Mouse (Mus musculus): ENCODE data around the gene Mto1. TPM values are rescaled to one million over a fixed set of nuclear protein-coding genes. Genes with fewer than 3 reads are reported as not detected.

Mto1 gene
- polyA plus RNA-seq, 1 experiment from 2014 or later: 23.8 TPM

DNA sequence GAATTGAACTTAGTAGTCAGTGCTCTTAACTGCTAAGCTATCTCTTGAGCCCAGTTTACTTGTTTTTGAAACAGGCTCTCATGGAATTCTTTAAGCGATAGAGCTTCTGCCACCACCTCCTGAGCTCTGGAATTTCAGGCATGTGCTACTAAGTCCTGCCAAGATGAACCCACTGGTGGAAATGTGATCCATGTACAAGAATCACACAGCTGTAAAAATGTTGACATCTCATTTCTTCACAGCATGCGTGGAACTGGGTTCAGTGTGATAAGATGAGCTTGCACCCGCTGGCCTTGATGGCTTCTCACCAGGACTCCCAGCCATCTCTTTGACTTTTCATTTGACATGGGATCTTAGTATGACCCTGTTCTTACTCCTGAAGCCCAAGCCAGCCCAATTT lies 52.4 kb downstream of the Mto1 start:
- Histone ChIP-seq H3K4me1 (peaks cover 29% of the 10 kb centered on the region), H3K36me3 (replicated peaks) (no peaks in the 10 kb centered on the region), H3K9me3 (no peaks in the 10 kb centered on the region), H3K27me3 (replicated peaks; ENCODE audit: low read depth, poor library complexity, severe bottlenecking) (no peaks in the 10 kb centered on the region), H3K27ac (replicated peaks) (no peak overlapping the region), H3K4me3 (no peak overlapping the region)
- 63% methylated on average over 3 of the region's 3 CpGs for WGBS
- DNase-seq (ENCODE audit: low spot score): no peak

DNA sequence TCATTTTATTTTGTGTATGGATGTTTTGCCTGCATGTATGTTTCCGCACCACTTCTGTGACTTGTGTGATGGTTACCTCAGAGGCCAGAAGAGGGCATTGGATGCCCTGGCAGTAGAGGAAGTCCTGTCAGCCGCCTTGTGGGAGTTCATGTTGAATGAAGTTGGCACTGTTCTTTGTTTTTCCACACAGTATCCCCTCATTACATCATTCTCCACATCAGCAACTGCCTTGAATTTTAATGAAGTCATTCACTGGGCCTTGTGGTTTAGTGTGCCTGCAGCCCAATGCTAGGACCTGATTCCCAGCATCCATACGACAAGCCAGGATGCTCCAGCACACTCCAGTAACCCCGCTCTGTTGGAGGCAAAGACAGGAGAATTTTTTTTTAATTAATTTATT lies 53.3 kb downstream of the Mto1 start:
- H3K27me3 ChIP-seq (replicated peaks; ENCODE audit: low read depth, poor library complexity, severe bottlenecking): no peaks in the 10 kb centered on the region
- peaks cover 34% of the 10 kb centered on the region for H3K4me1 ChIP-seq
- H3K27ac ChIP-seq (replicated peaks): no peak overlapping the region
- no peaks in the 10 kb centered on the region for H3K9me3 ChIP-seq
- H3K4me3 ChIP-seq: no peak overlapping the region
- no peaks in the 10 kb centered on the region for H3K36me3 ChIP-seq (replicated peaks)
- WGBS: 82% methylated on average over 4 of the region's 4 CpGs
- no peak for DNase-seq (ENCODE audit: low spot score)

DNA sequence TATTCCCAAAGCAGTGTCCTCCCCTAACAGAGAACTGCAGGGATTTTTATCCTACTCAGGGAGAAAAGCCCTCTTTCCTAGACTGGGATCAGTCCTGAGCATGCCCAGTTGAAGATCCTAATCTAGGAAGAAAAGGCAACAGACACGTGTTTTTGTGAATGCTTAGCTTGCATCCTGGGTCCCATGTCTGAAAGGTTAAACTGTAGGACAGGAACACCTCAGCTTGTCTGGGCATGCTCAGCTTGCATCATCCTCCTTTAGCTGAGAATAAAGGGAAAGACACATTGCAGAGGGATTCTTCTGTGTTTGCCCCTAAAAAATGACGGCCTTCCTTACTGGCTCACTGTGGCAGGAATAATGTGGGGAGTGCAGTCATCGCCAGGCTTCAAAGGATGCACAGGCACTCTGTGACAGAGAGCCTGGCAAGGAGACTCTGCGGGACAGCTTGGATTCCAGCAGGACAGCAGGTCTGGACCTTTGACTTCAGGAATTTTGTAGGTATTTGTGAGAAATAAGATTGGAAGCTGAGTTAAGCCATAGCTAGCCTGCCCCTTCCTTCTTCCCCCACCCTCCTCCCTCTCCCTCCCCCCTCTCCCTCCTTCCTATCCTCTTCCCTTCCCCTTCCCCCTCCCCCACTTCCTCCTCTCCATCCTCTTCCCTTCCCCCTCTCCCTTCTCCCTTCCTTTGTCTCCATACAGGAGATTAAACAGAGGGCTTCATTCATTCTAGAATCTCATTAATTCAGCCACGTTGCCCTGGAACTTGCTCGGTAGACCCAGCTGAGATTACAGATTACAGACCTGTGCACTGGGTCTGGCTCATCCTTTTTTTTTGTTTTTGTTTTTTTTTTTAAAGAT lies 55.4 kb downstream of the Mto1 start:
- Histone ChIP-seq H3K4me1 (peaks cover 35% of the 10 kb centered on the region), H3K27ac (replicated peaks) (peak overlapping the region; percentile 92), H3K4me3 (peak overlapping the region; percentile 41), H3K27me3 (replicated peaks; ENCODE audit: low read depth, poor library complexity, severe bottlenecking) (no peaks in the 10 kb centered on the region), H3K9me3 (no peaks in the 10 kb centered on the region), H3K36me3 (replicated peaks) (no peaks in the 10 kb centered on the region)
- DNase-seq (ENCODE audit: low spot score): peak; percentile 67
- WGBS: 2% methylated on average over 6 of the region's 6 CpGs

DNA sequence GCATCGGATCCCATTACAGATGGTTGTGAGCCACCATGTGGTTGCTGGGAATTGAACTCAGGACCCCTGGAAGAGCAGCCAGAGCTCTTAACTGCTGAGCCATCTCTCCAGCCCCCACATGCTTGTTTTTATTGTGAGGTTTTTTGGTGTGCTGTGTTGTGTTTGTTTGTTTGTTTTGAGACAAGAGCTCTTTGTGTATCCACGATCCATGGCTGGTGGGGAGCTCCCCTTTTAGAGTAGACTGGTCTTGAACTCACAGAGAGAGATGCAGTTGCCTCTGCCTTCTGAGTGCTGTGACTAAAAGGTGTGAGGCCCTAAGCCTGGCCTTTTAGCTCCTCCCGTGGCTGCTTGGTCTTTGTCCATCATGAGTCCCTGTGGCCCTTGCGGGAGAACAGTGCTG lies 56.1 kb downstream of the Mto1 start:
- no peak for DNase-seq (ENCODE audit: low spot score)
- Histone ChIP-seq H3K36me3 (replicated peaks) (no peaks in the 10 kb centered on the region), H3K4me1 (peaks cover 35% of the 10 kb centered on the region), H3K27me3 (replicated peaks; ENCODE audit: low read depth, poor library complexity, severe bottlenecking) (no peaks in the 10 kb centered on the region), H3K4me3 (no peak overlapping the region), H3K27ac (replicated peaks) (peak overlapping the region; percentile 92), H3K9me3 (no peaks in the 10 kb centered on the region)
- 64% methylated on average over 4 of the region's 4 CpGs for WGBS

DNA sequence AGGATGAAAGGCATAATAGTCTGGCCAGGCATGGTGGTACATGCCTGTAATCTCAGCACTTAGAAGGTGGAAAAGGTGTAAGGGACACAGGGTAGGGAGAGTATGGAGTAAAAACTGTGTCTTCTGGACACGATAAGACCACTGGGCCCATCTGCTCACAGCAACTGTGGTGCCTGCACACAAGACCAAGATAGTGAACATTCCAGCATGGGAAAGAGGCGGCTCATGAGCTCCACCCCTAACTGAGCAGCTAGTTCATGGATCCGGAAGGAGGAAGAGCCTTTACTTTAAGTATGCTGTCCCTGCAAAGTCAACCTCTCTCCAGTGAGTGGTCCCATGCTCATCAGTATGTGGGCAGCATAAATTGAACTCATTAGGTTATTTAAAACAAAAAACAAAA lies 56.7 kb downstream of the Mto1 start:
- peaks cover 35% of the 10 kb centered on the region for H3K4me1 ChIP-seq
- DNase-seq (ENCODE audit: low spot score): no peak
- no peak overlapping the region for H3K4me3 ChIP-seq
- WGBS: 82% methylated on average over 3 of the region's 3 CpGs
- H3K36me3 ChIP-seq (replicated peaks): no peaks in the 10 kb centered on the region
- H3K27ac ChIP-seq (replicated peaks): peak overlapping the region; percentile 92
- H3K27me3 ChIP-seq (replicated peaks; ENCODE audit: low read depth, poor library complexity, severe bottlenecking): no peaks in the 10 kb centered on the region
- H3K9me3 ChIP-seq: no peaks in the 10 kb centered on the region

DNA sequence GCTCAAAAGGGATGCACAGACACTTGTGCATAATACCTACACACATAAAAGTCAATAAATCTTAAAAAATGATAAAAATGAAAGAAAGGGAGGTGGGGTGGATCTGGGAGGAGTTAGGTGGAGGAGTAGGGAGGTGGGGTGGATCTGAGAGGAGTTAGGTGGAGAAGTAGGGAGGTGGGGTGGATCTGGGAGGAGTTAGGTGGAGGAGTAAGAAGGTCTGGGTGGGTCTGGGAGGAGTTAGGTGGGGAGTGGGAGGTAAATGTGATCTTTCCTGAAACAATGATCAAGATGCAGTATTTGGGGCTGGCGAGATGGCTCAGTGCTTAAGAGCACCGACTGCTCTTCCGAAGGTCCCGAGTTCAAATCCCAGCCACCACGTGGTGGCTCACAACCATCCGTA lies 57.2 kb downstream of the Mto1 start:
- no peak overlapping the region for H3K4me3 ChIP-seq
- H3K27ac ChIP-seq (replicated peaks): no peak overlapping the region
- WGBS: 95% methylated on average over 6 of the region's 6 CpGs
- H3K36me3 ChIP-seq (replicated peaks): no peaks in the 10 kb centered on the region
- DNase-seq (ENCODE audit: low spot score): no peak
- peaks cover 35% of the 10 kb centered on the region for H3K4me1 ChIP-seq
- no peaks in the 10 kb centered on the region for H3K9me3 ChIP-seq
- no peaks in the 10 kb centered on the region for H3K27me3 ChIP-seq (replicated peaks; ENCODE audit: low read depth, poor library complexity, severe bottlenecking)

DNA sequence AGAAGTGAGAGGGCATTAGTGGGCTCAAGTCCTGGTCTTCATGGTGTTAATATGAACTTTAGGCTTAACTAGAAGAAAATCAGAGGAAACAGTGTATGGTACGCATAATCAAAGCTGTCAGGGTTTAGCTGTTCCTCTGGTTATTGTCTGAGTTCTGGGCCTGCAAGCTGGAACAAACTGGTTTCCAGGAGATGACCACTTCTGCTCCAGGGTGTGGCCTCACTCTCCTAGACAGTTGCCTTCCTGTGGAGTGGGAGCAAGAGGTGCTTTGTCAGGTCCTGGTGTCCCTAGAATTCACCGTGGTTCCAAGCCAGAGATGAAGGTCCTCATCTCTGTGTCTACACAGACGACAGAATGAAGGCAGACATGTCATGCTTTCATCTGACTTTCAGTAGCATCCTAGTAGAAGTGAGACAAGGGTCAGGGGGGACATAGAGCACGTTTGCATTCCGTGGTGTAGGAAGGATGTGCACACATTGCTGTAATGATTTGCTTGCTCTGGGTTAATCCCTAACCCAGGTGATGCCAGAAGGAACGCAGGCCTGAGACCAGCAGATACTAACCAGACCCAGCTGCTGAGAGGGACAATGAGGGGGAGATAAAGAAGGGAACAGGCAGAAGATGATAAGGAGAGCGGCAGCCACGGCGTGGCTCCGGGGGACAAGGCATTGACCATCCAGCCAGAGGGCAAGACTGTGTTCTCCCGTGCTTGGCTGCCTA lies 58.2 kb downstream of the Mto1 start:
- Histone ChIP-seq H3K4me1 (peaks cover 35% of the 10 kb centered on the region), H3K36me3 (replicated peaks) (no peaks in the 10 kb centered on the region), H3K4me3 (no peak overlapping the region), H3K9me3 (no peaks in the 10 kb centered on the region), H3K27me3 (replicated peaks; ENCODE audit: low read depth, poor library complexity, severe bottlenecking) (no peaks in the 10 kb centered on the region), H3K27ac (replicated peaks) (no peak overlapping the region)
- 76% methylated on average over 11 of the region's 11 CpGs for WGBS
- DNase-seq (ENCODE audit: low spot score): no peak

DNA sequence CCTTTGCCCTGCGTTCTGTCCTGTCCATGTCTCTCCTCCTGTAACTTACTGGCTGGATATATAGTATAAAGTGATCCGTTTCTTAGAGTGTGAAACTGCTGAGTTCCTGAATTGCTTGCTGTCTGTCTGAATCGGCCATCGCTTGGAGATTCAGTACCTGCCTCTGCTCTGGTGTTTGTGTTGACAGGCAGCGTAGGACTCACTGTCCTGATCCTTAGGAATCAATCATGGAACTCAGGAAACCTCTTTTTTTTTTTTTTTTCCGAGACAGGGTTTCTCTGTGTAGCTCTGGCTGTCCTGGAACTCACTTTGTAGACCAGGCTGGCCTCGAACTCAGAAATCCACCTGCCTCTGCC lies 58.7 kb downstream of the Mto1 start:
- Histone ChIP-seq H3K36me3 (replicated peaks) (no peaks in the 10 kb centered on the region), H3K4me3 (no peak overlapping the region), H3K27me3 (replicated peaks; ENCODE audit: low read depth, poor library complexity, severe bottlenecking) (no peaks in the 10 kb centered on the region), H3K27ac (replicated peaks) (no peak overlapping the region), H3K4me1 (peaks cover 35% of the 10 kb centered on the region), H3K9me3 (0 out of 2 replicates have a peak, but pooled peaks cover 2% of the 10 kb centered on the region)
- DNase-seq (ENCODE audit: low spot score): no peak
- WGBS: 84% methylated on average over 7 of the region's 7 CpGs

DNA sequence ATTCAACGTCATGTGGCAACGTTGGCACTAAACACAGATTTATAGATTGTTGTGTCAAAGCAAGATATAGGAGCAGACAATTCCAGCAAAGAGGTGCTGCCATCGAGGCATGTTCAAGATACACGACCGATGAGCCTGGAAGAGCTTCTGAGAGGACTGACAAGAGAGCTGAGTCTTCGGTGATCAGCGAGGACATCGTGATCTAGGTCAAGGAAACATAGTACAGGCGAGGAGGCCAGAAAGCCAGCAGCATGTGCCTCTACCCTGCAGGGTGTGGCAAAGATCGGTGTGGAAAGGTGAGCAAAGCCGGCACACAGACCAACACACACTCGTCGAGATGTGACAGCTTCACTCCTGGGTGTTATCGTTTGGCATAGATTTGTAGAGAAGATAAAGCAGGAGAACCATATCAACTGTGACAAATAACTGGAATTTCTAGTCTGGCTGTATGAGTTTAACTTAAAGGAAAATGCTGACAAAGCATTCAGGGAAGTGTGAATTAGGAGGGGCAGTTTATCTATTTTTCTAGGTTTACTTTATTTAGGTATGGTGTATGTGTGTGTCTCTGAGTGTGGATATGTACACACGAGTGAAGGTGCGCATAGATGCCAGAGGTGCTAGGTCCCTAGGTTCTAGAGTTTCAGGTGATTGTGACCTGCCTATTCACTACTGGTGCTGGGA lies 60.2 kb downstream of the Mto1 start:
- no peak for DNase-seq (ENCODE audit: low spot score)
- Histone ChIP-seq H3K9me3 (0 out of 2 replicates have a peak, but pooled peaks cover 3% of the 10 kb centered on the region), H3K4me3 (no peak overlapping the region), H3K27ac (replicated peaks) (no peak overlapping the region), H3K4me1 (peaks cover 22% of the 10 kb centered on the region), H3K36me3 (replicated peaks) (no peaks in the 10 kb centered on the region), H3K27me3 (replicated peaks; ENCODE audit: low read depth, poor library complexity, severe bottlenecking) (no peaks in the 10 kb centered on the region)
- 92% methylated on average over 16 of the region's 16 CpGs for WGBS

DNA sequence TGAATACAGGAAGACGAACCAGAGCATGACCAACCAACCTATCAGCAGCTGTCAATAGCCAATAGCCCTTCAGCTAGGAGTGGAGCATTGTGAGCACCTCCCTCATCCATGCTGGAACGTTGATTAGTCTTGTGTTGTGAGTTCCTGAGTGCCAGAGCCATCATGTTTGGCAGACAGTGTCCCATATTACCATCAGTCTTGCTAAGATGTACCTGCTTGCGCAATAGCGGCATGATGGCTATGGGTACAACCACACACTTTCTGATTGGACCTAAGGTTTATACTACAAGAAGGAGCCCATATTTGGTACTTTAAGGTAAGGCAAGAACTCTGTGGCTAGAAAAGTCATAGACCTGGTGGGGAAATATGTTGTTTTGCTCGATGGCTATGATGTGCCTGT lies 63.7 kb downstream of the Mto1 start:
- Histone ChIP-seq H3K4me3 (no peak overlapping the region), H3K36me3 (replicated peaks) (no peaks in the 10 kb centered on the region), H3K27me3 (replicated peaks; ENCODE audit: low read depth, poor library complexity, severe bottlenecking) (no peaks in the 10 kb centered on the region), H3K27ac (replicated peaks) (no peak overlapping the region), H3K9me3 (0 out of 2 replicates have a peak, but pooled peaks cover 3% of the 10 kb centered on the region), H3K4me1 (no peaks in the 10 kb centered on the region)
- WGBS: 95% methylated on average over 5 of the region's 5 CpGs
- DNase-seq (ENCODE audit: low spot score): no peak

DNA sequence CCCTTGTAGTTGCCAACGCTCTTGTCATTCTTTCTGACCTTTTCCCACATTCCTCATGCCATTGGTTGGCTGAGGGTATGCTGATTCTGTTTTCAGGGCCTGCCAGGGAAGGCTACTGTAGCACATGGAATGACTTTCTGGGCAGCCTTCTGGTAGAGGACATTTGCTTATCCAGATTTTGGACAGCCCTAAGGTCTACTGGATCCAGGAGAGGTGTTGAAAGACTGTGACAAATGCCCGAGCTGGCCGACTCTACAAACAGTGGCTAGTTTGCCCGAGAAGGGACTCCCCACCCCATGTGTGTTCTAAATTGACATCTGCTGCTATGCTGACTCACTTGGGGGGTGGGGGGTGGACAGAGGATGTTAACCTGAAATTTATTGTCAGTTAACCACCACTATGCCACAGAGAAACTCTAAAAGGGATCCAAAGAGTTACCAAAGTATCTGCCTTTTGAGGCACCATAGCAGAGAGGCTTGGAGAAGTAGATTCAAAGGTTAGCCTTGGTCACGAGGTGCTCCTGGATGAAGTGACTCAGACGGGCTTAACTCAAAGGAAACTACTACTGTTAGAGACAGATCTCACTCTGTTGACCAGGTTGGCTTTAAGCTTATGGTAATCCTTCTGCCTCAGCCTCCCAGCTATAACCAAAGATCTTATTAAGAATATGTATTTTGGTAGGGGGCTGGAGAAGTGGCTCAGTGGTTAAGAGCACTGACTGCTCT lies 65.9 kb downstream of the Mto1 start:
- H3K4me3 ChIP-seq: no peak overlapping the region
- DNase-seq (ENCODE audit: low spot score): no peak
- H3K27ac ChIP-seq (replicated peaks): no peak overlapping the region
- H3K4me1 ChIP-seq: no peaks in the 10 kb centered on the region
- 0 out of 2 replicates have a peak, but pooled peaks cover 3% of the 10 kb centered on the region for H3K9me3 ChIP-seq
- H3K27me3 ChIP-seq (replicated peaks; ENCODE audit: low read depth, poor library complexity, severe bottlenecking): no peaks in the 10 kb centered on the region
- WGBS: 81% methylated on average over 6 of the region's 6 CpGs
- no peaks in the 10 kb centered on the region for H3K36me3 ChIP-seq (replicated peaks)

DNA sequence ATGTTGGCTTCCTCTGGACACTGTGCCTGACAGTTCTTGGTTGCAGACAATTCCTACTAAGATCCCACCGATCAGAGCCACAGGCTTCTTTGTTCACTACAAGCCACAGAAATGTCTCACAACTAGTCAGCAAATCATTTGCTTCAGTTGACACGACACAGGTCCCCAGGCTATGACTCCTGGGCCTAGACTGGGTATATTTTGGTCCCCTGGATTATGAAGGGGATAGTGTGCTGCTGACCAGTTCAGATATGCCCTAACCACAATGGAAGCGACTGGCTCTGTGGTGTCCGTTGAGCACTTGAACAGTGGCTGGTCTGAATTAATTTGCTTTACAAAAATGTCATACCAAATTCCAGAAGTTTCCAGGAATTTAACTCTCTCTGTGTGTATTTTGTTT lies 66.7 kb downstream of the Mto1 start:
- Histone ChIP-seq H3K27ac (replicated peaks) (no peak overlapping the region), H3K36me3 (replicated peaks) (no peaks in the 10 kb centered on the region), H3K4me1 (peaks cover 4% of the 10 kb centered on the region), H3K4me3 (no peak overlapping the region), H3K9me3 (0 out of 2 replicates have a peak, but pooled peaks cover 3% of the 10 kb centered on the region), H3K27me3 (replicated peaks; ENCODE audit: low read depth, poor library complexity, severe bottlenecking) (no peaks in the 10 kb centered on the region)
- DNase-seq (ENCODE audit: low spot score): no peak
- 86% methylated on average over 4 of the region's 4 CpGs for WGBS
